9 mouse cellular contexts compared by ENCODE assay signal in the genomic region with DNA sequence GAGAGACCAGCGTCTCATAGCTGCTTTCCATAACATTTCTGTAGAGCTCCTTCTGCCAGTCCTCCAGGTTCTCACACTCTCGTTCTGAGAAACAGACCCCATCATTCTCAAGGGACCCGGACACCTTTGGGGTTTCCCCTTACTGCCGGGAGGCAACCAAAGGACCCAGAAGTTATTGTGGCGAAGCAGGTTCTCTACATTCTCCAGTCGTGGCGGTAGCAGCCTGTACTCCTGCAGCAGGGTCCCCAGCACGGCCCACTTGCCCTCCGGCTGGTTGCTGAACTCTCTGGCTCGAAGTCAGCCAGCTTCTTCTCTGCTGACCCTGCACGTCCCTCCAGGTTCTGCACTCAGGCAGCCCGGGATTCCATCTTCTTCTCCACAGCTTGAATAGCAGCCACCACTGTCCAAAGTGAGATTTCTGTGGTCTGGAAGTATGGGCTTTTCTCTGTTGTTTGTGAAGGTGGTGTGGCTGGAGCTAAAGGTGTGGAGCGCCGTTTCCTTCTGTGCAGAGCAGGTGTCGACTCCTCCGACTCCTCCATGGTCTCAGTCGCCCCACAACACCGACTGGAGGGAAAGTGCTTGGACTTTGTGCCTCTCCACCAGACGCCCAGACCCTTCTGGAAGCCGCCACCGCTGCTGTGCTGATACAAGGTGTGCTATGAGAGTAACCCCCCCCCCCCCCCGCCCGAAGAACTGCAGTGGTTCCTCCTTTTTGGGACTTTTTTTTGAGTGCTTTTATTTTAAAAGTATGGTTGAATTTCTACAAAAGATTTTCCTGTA.
"Had no signal": no experiment of that assay in that cellular context is flagged by ENCODE, and none has a peak within 500 bp of the region (broad histone marks: within the 10 kb centered on the region; RNA-seq: fewer than 3 reads in every experiment).

No protein-coding gene starts in this region.

- H3K27ac ChIP-seq: limb, embryonic 15.5 days; liver, embryonic 12.5 days; lung, embryonic 15.5 days; midbrain, embryonic 13.5 days; neural tube, embryonic 15.5 days had no signal

- H3K36me3 ChIP-seq: limb, embryonic 15.5 days; liver, embryonic 12.5 days; lung, embryonic 15.5 days; midbrain, embryonic 13.5 days; neural tube, embryonic 15.5 days had no signal

- H3K4me2 ChIP-seq: limb, embryonic 15.5 days; liver, embryonic 12.5 days; lung, embryonic 15.5 days; midbrain, embryonic 13.5 days; neural tube, embryonic 15.5 days had no signal

- H3K4me1 ChIP-seq: limb, embryonic 15.5 days had no signal

- H3K9ac ChIP-seq: limb, embryonic 15.5 days; liver, embryonic 12.5 days; lung, embryonic 15.5 days; midbrain, embryonic 13.5 days; neural tube, embryonic 15.5 days had no signal

- H3K9me3 ChIP-seq: limb, embryonic 15.5 days; liver, embryonic 12.5 days; lung, embryonic 15.5 days; midbrain, embryonic 13.5 days; neural tube, embryonic 15.5 days had no signal

- H3K27me3 ChIP-seq: limb, embryonic 15.5 days; liver, embryonic 12.5 days; lung, embryonic 15.5 days; midbrain, embryonic 13.5 days; neural tube, embryonic 15.5 days had no signal

- H3K4me3 ChIP-seq: limb, embryonic 15.5 days; liver, embryonic 12.5 days; lung, embryonic 15.5 days; midbrain, embryonic 13.5 days; neural tube, embryonic 15.5 days had no signal

- DNase-seq: lung, postnatal 14 days; right cerebral cortex, adult 18-20 months; right cerebral cortex, postnatal 25 days; thymus, postnatal 4 days had no signal
